Mouse (Mus musculus) embryonic facial prominence, embryonic 12.5 days (tissue): ENCODE measurements around the gene Cldn9. TPM values are rescaled to one million over a fixed set of nuclear protein-coding genes. Genes with fewer than 3 reads are reported as not detected.

Experiments used
- ATAC-seq: fragments of 200-750 bp; cut with Nextera tagmentation; 2 replicates; pipeline ENCODE4 v1.8.0; 2017; ENCODE audit not compliant: insufficient number of reproducible peaks, insufficient read depth, low FRiP score, low TSS enrichment
- H3K27ac ChIP-seq: fragments of 300-500 bp; sonication (generic); 2 replicates; pipeline ENCODE4 v1.5.1; 2016; ENCODE audit warnings: mild to moderate bottlenecking
- H3K27me3 ChIP-seq: fragments of 300-500 bp; sonication (generic); 2 replicates; pipeline ENCODE4 v1.6.1; 2016; ENCODE audit warnings: mild to moderate bottlenecking, moderate library complexity
- H3K36me3 ChIP-seq: fragments of 300-500 bp; sonication (generic); 2 replicates; pipeline ENCODE4 v1.6.1; 2016; ENCODE audit warnings: mild to moderate bottlenecking
- H3K4me1 ChIP-seq: fragments of 300-500 bp; sonication (generic); 2 replicates; pipeline ENCODE4 v1.6.1; 2016
- H3K4me2 ChIP-seq: fragments of 300-500 bp; sonication (generic); replicated peaks from 2 replicates; pipeline ENCODE4 v1.6.1; 2016; ENCODE audit warnings: mild to moderate bottlenecking, moderate library complexity
- H3K4me3 ChIP-seq: fragments of 300-500 bp; sonication (generic); 2 replicates; pipeline ENCODE4 v1.5.1; 2016; ENCODE audit warnings: mild to moderate bottlenecking
- H3K9ac ChIP-seq: fragments of 300-500 bp; sonication (generic); 2 replicates; pipeline ENCODE4 v1.6.1; 2016; ENCODE audit warnings: mild to moderate bottlenecking, moderate library complexity
- H3K9me3 ChIP-seq: fragments of 300-500 bp; sonication (generic); 2 replicates; pipeline ENCODE4 v1.6.1; 2016; ENCODE audit warnings: mild to moderate bottlenecking, moderate library complexity
- WGBS: fragments of 180-500 bp; shearing (Covaris S2); methylation state at CpG from one replicate; pipeline ENCODE4 v1.1.7; 2016; 5-methylcytosine and 5-hydroxymethylcytosine counted together
- polyA plus RNA-seq: library from polyadenylated mRNA; unstranded; fragments of >200 nt; fragmentation: Nextera tagmentation; extraction: Ambion mirVana; gene quantifications from 2 replicates; pipeline ENCODE4 v1.2.1, GENCODE M21; 2016

The Cldn9 gene
- polyA plus RNA-seq, 1 experiment from 2014 or later: 13.5 TPM

DNA sequence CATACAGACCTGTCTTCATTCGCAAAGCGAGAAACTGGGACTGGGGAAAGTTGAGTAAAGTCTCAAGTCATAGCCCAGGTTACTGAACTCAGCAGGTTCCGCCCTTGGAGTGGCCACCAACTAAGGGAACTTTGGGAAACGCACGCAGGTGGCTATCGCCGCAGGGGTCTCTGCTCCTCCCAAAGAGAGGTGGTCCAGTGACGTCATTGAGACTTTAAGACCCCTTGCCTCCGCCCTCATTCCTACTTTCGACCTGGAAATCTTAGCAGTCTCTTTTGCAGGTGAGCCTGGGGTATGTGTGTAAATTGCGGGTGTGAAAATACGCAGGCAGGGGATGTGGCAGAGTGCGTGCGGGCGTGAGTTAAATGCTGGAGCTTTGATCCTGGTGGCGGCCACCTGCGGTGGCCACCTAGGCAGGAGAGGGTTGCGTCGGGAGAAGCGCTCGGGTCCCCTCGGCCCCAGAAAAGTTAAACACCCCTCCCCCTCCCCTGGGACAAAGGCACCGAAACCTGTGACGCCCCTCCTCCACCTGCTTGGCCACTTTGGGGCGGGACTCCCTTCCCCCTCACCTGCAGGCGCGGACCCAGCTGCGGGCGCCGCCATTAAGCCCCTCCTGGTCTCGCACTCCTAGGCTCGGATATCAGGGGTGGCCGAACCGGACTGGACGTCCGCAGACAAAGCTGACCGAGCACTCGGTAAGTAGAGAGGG, 4.5 kb downstream of the Cldn9 start, which contains the start of gene Cldn6:
Gene Cldn6 (plus strand): TSS at position 123 of the 709 bp plus-strand sequence.
- WGBS: 2% methylated on average over 38 of the region's 38 CpGs
- H3K4me1 ChIP-seq: peaks cover 34% of the 10 kb centered on the region

GRCm38 (mm10) chr17:23677236-23677679, 6.6 kb downstream of the Cldn9 start, which contains the start of gene Tnfrsf12a:
Gene Tnfrsf12a (minus strand): TSS chr17:23677468.
- Histone ChIP-seq H3K27ac (no peak within 1 kb of the TSS), H3K4me2 (peak within 1 kb of the TSS; percentile 98), H3K27me3 (peaks cover 64% of the 10 kb centered on the region), H3K9ac (peak within 1 kb of the TSS; percentile 38), H3K4me1 (peaks cover 33% of the 10 kb centered on the region), H3K36me3 (no peaks in the 10 kb centered on the region), H3K4me3 (peak within 1 kb of the TSS; percentile 49), H3K9me3 (no peaks in the 10 kb centered on the region)
- under 1% methylated on average over 34 of the region's 34 CpGs for WGBS
- ATAC-seq: 0 out of 2 replicates have a peak, but pooled peaks have one; percentile 2

More for the DNA sequence above, 4.5 kb downstream of the Cldn9 start, which contains the start of gene Cldn6:
- ATAC-seq: no peak
- Histone ChIP-seq H3K4me3 (peak within 1 kb of the TSS; percentile 27), H3K36me3 (no peaks in the 10 kb centered on the region), H3K27me3 (peaks cover 84% of the 10 kb centered on the region), H3K27ac (no peak within 1 kb of the TSS), H3K9me3 (no peaks in the 10 kb centered on the region), H3K4me2 (peak within 1 kb of the TSS; percentile 29), H3K9ac (no peak within 1 kb of the TSS; the same call in 1 of the 2 replicates)

DNA sequence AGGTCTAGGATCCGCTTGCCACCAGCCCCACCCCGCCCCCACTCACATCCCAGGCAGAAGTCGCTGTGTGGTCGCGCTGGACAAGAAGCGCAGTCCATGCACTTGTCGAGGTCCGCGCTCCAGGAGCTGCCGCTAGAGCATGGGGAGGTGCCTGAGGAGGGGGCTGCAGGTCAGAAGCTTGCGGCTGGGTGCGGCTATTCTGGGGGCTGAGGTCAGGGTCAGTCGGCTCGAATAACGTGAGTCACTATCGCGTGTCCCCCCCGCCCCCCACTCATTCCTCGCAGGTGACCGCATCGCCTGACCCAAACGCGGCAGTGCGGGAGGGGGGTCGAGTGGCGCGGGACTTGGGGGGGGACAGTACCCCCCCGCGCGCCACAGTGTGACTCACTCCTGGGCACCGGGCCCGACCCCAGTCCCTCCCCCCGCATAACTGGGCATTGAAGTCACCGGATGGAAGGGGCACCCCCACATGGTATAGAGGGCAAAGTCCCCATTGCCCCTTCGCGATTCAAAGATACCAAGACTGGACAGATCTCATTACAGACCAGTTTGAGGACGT, 7.3 kb downstream of the Cldn9 start:
- WGBS: under 1% methylated on average over 37 of the region's 37 CpGs
- ATAC-seq: no peak
- Histone ChIP-seq H3K27ac (no peak overlapping the region), H3K27me3 (peaks cover 57% of the 10 kb centered on the region), H3K4me2 (peak overlapping the region; percentile 98), H3K4me3 (peak overlapping the region; percentile 49), H3K9ac (peak overlapping the region; percentile 38), H3K36me3 (no peaks in the 10 kb centered on the region), H3K4me1 (peaks cover 33% of the 10 kb centered on the region), H3K9me3 (no peaks in the 10 kb centered on the region)

GRCm38 (mm10) chr17:23675564-23676281, 8.1 kb downstream of the Cldn9 start:
- 11% methylated on average over 15 of the region's 15 CpGs for WGBS
- H3K27ac ChIP-seq: no peak overlapping the region
- H3K36me3 ChIP-seq: 0 out of 2 replicates have a peak, but pooled peaks cover under 1% of the 10 kb centered on the region
- no peaks in the 10 kb centered on the region for H3K9me3 ChIP-seq
- peak overlapping the region; percentile 98 for H3K4me2 ChIP-seq
- peak overlapping the region; percentile 38; the same call in 1 of the 2 replicates for H3K9ac ChIP-seq
- no peak for ATAC-seq
- peaks cover 49% of the 10 kb centered on the region for H3K27me3 ChIP-seq
- peak overlapping the region; percentile 49 for H3K4me3 ChIP-seq
- H3K4me1 ChIP-seq: peaks cover 33% of the 10 kb centered on the region

DNA sequence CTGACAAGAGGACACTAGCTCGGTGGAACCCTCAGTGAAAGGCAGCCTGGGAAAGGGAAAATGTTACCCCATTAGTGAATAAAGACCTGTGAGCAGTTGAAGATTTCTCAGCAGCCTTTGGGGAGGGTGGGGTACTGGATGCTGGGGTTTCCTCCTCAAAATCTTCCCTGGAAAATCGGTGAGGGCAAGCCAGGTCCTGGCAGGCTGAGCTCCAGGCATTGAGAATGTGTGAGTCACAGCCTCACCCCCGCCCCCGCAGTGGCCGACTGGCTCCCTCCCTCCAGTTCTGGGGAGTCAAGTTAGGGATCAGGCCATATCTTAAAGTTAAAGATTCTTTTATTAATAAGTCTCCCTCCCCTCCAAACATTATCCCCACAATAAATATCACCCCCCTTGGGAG, 8.7 kb downstream of the Cldn9 start:
- ATAC-seq: no peak
- H3K9me3 ChIP-seq: no peaks in the 10 kb centered on the region
- no peak overlapping the region for H3K27ac ChIP-seq
- no peak overlapping the region for H3K4me3 ChIP-seq
- peak overlapping the region; percentile 98 for H3K4me2 ChIP-seq
- H3K36me3 ChIP-seq: peaks cover 6% of the 10 kb centered on the region; the same call in 1 of the 2 replicates
- H3K9ac ChIP-seq: no peak overlapping the region
- H3K4me1 ChIP-seq: peaks cover 33% of the 10 kb centered on the region
- H3K27me3 ChIP-seq: peaks cover 43% of the 10 kb centered on the region
- WGBS: 36% methylated on average over 5 of the region's 5 CpGs

DNA sequence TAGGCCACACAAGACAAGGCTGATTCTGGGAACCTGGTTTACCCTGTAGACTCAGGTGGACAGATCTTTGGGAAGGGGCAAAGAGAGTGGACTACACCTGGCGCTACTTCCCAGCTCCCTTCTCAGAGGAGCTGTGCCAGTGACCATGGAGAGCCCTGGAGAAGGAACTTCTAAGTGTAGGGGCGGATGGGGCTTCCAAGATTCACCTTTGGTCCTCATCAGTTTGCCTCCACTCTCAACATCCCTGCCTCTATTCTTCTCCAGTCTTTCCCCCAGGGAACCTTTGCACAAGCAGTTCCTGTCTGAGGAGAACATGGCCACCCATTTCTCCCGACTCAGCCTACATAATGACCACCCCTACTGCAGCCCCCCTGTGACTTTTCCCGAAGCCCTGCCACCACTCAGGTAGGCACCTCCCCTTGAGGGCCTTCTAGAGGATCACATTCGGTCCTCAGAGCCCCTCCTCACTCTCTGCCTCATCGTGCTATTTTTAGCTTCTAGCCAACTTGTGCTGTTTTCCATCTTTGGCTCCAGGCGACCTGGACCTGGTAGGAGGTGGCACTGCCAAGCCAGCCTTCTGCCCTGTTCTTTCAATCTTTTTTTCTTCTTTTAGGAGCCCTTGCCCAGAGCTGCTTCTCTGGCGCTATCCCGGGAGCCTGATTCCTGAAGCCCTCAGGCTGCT, 9.4 kb downstream of the Cldn9 start:
- Histone ChIP-seq H3K9me3 (no peaks in the 10 kb centered on the region), H3K4me1 (peaks cover 33% of the 10 kb centered on the region), H3K36me3 (peaks cover 12% of the 10 kb centered on the region; the same call in 1 of the 2 replicates), H3K9ac (peak overlapping the region; percentile 55), H3K4me2 (peak overlapping the region; percentile 98), H3K27ac (no peak overlapping the region), H3K4me3 (peak overlapping the region; percentile 61), H3K27me3 (peaks cover 36% of the 10 kb centered on the region)
- WGBS: 35% methylated on average over 9 of the region's 9 CpGs
- no peak for ATAC-seq

- Histone ChIP-seq H3K9ac (peak within 1 kb of the TSS; percentile 55), H3K4me1 (peaks cover 33% of the 10 kb centered on the region)
- under 1% methylated on average over 45 of the region's 45 CpGs for WGBS
These were observed 10.3 kb downstream of the Cldn9 start, which contains the start of the genes Hcfc1r1 and Thoc6 for GRCm38 (mm10) chr17:23673424-23674073. Gene Hcfc1r1 (plus strand): TSS chr17:23673596. Gene Thoc6 (minus strand): TSS chr17:23673882.

DNA sequence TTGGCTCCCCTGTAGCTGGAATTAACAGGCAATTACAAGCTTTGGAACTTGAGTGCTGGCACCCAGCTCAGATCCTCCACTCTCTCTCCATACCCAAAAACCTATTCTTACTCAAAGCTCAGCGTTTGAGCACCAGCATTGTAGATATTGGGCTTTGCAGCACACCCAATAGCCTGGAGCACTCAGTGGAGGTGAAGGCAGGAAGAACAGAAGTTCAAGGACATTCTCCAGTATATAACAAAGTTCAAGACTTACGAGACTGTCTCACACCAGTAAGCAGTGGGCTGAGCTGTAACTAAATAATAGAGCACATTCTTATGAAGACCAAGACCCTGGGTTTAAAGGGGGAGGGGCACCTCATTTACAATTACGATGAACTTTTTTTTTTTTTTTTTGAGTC, 11.1 kb downstream of the Cldn9 start:
- ATAC-seq: no peak
- H3K36me3 ChIP-seq: peaks cover 26% of the 10 kb centered on the region
- no peaks in the 10 kb centered on the region for H3K9me3 ChIP-seq
- H3K27me3 ChIP-seq: peaks cover 23% of the 10 kb centered on the region
- H3K4me1 ChIP-seq: peaks cover 33% of the 10 kb centered on the region
- H3K27ac ChIP-seq: no peak overlapping the region
- no peak overlapping the region for H3K9ac ChIP-seq
- 67% methylated on average over 3 of the region's 3 CpGs for WGBS
- H3K4me3 ChIP-seq: peak overlapping the region; percentile 61
- peak overlapping the region; percentile 98 for H3K4me2 ChIP-seq

More at GRCm38 (mm10) chr17:23673424-23674073, 10.3 kb downstream of the Cldn9 start, which contains the start of the genes Hcfc1r1 and Thoc6:
- H3K4me2 ChIP-seq: peak within 1 kb of the TSS; percentile 98
- H3K27ac ChIP-seq: no peak within 1 kb of the TSS
- peak within 1 kb of the TSS; percentile 61 for H3K4me3 ChIP-seq
- peaks cover 27% of the 10 kb centered on the region for H3K27me3 ChIP-seq
- peak; percentile 95 for ATAC-seq
- H3K36me3 ChIP-seq: peaks cover 20% of the 10 kb centered on the region
- no peaks in the 10 kb centered on the region for H3K9me3 ChIP-seq

GRCm38 (mm10) chr17:23671519-23671918, 12.3 kb downstream of the Cldn9 start:
- Histone ChIP-seq H3K9me3 (no peaks in the 10 kb centered on the region), H3K4me3 (no peak overlapping the region), H3K4me2 (no peak overlapping the region), H3K36me3 (peaks cover 38% of the 10 kb centered on the region), H3K27ac (no peak overlapping the region), H3K4me1 (peaks cover 30% of the 10 kb centered on the region), H3K9ac (no peak overlapping the region), H3K27me3 (peaks cover 21% of the 10 kb centered on the region)
- WGBS: 89% methylated on average over 3 of the region's 3 CpGs
- ATAC-seq: no peak

- Histone ChIP-seq H3K4me1 (peaks cover 21% of the 10 kb centered on the region), H3K27ac (no peak overlapping the region), H3K4me3 (no peak overlapping the region), H3K27me3 (peaks cover 12% of the 10 kb centered on the region), H3K9ac (no peak overlapping the region), H3K9me3 (no peaks in the 10 kb centered on the region), H3K36me3 (peaks cover 41% of the 10 kb centered on the region), H3K4me2 (no peak overlapping the region)
- ATAC-seq: no peak
- WGBS: 83% methylated on average over 7 of the region's 7 CpGs
These were observed 13.2 kb downstream of the Cldn9 start for GRCm38 (mm10) chr17:23670516-23671074.
